Mouse (Mus musculus): ENCODE results near the gene Trp53bp1.

Gene Trp53bp1

GRCm38 (mm10) chr2:121271236-121271927 lies at the start of gene Trp53bp1:
Gene Trp53bp1, minus strand, starts transcription at chr2:121271407.
- DNase-seq, result peak; percentile 93

DNA sequence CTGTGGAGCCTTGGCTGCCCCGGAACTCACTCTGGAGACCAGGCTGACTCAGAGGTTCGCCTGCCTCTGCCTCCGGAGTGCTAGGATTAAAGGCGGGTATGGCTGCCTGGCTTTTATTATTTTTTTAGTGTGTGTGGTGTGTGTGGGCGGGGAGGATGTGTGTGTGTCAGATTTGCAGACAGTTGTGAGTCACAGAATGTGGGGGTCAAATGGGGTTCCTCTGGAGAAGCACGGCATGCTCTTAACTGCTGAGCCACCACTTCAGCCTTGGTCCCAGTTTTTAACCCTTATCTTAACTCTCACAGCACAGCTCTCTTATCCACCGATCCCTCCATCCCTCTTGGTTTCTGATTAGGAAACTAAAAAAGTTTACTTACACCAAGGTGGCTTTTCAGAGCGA lies 45.1 kb upstream of the Trp53bp1 start:
- DNase-seq, result no peak

GRCm38 (mm10) chr2:121308997-121309416 lies 37.8 kb upstream of the Trp53bp1 start:
- DNase-seq, result no peak

DNA sequence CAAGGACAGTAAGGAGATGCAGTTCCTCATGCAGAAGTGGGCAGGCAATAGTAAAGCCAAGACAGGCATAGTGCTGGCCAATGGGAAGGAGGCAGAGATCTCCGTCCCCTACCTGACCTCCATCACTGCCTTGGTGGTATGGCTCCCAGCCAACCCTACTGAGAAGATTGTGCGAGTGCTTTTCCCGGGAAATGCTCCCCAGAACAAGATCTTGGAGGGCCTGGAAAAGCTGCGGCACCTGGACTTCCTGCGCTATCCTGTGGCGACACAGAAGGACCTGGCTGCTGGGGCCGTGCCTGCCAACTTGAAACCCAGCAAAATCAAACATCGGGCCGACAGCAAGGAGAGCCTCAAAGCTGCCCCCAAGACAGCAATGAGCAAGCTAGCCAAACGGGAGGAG lies 28.8 kb upstream of the Trp53bp1 start:
- peak; percentile 77 for DNase-seq

DNA sequence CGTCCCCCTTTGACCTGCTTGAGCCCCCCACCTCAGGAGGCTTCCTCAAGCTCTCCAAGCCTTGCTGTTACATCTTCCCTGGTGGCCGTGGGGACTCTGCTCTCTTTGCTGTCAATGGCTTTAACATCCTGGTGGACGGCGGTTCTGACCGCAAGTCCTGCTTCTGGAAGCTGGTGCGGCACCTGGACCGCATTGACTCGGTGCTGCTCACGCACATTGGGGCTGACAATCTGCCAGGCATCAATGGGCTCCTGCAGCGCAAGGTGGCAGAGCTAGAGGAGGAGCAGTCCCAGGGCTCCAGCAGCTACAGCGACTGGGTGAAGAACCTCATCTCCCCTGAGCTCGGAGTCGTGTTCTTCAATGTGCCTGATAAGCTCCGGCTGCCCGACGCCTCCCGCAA lies 28.3 kb upstream of the Trp53bp1 start:
- peak; percentile 65 for DNase-seq

GRCm38 (mm10) chr2:121298131-121298530 lies 26.9 kb upstream of the Trp53bp1 start:
- DNase-seq, result peak; percentile 69

- peak; percentile 56 for DNase-seq
Observed at GRCm38 (mm10) chr2:121297701-121298100, 26.5 kb upstream of the Trp53bp1 start.

GRCm38 (mm10) chr2:121296754-121297231 lies 25.6 kb upstream of the Trp53bp1 start:
- DNase-seq, result peak; percentile 66

DNA sequence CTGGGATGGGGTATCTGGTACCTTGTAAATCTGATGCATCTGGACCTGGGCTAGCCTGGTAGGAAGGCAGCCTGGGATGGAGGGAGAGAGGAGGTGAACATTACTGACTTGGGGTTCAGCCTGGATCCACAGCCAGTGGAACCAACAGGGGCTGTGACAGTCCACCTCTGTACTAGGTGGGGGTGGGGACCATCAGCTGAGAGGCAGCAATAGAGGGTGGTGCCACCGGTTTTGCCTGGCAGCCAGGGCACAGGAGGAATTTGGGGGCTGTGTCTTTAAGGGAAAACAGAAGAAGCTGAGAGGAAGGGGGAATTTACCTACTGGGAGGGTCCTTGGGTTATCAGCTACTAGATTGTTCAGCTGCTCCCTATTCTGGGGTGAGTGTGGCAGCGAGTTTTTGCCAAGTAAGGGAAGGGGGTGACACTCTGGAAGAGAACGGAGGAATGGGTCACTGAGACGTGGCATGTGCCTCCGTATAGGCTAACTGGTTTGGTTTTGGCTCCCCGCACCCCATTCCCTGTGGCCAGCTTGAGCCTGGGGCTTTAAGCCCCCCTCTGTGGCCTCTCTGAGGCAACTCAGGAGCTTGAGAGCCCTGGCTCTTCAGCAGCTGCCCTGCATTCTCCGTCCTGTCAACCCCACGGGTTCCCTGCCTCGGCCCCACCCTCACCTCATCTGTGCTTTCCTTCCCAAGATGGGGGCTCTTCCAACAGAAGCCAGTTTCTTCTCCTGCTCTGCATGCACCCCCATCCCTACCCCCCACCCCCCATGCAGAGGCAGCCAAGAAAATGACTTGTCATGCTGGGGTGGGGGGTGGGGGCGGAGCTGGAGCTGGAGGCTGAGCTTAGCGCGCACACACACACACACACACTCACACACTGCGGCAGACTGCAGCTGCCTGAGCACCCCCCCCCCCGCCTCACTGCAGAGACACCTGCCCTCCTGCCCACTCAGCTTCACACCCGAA lies 24.7 kb upstream of the Trp53bp1 start:
- DNase-seq, result peak; percentile 81

GRCm38 (mm10) chr2:121294753-121295607 lies 23.8 kb upstream of the Trp53bp1 start:
- peak; percentile 84 for DNase-seq

DNA sequence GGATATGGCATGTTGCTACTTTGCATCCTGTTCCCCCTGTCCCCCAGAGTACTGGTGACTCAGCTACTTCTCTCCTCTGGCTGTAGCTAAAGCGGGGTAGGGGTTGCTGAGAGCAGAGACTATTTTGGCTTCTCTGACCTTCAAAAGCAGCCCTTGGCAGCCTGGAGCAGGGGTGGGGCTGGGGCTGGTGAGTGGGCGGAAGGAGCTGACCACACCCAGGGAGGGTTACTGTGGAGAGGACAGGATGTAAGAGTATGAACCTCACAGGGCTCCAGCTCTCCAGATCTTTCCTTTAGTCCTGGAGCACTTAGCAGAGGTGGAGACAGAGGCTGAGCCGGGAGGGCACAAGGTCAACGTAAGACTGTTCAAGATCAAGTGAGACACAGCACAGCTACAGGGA lies 23.0 kb upstream of the Trp53bp1 start:
- DNase-seq, result peak; percentile 80

GRCm38 (mm10) chr2:121292316-121293013 lies 21.3 kb upstream of the Trp53bp1 start:
- DNase-seq, result peak; percentile 26

- peak; percentile 58 for DNase-seq
Observed at GRCm38 (mm10) chr2:121289730-121290540, 18.7 kb upstream of the Trp53bp1 start.

DNA sequence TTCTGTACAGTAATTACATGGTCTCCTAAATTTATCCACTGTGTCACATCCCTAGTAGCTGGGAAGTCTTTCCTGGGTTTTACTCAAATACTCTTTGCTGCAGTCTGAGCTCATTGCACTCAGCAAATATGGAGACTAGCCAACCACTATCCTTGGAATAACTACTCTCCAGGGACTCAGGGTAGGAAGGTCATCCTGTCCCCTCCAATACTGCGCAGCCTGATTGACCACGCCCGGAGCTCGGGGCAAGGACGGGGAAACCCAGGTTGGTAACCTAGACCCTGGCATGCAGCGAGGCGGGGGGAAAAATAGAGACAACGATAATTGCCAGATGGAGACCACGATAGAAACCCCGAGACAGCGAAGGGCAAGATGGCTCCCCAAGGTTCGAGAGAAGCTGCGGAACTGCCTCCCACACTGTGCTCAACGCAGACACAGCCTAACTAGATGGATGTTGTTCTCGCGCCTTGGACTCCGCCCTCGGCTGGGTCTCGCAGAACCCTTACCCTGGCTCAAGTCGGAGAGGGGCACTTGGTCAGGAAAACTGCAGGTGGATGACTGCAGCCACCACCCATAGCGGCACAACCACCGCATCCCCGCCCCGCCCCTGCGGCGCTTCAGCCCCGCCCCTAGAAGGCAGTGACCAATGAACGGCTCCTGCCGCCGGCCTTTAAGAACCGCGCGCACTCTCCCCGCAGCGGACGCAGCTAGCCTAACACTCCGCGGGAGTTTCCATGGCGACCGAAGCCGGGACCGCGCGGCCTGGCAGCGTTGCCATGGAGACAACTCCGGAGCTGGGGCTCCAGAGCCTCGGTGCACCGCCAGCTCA lies 17.9 kb upstream of the Trp53bp1 start, which contains the start of gene Map1a:
Map1a (plus strand) TSS at position 700 of the 829 bp plus-strand sequence.
- peak; percentile 99 for DNase-seq

DNA sequence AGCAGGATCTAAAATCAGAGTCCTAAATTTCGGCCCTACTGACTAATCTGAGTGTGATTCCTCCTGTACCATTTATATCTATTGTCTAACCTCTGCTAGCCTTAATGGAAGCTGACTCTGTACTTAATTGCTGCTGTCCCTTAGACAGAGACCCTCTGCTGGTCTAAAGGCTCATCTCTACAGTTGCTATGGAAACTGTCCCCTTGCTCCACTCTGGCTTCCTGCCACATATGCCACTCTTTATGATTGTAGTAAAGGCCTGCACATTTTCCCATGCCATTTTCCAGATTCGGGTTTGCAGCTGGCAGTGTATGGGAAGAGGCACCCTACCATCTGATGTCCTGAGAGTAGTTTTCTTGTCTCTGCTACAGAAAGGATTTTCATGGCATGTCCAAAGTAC lies 16.6 kb upstream of the Trp53bp1 start:
- peak; percentile 28 for DNase-seq

- DNase-seq, result no peak
Observed at GRCm38 (mm10) chr2:121271928-121272516, 815 bp upstream of the Trp53bp1 start.

GRCm38 (mm10) chr2:121270521-121271235 lies 529 bp downstream of the Trp53bp1 start:
- DNase-seq, result no peak

GRCm38 (mm10) chr2:121268446-121268845 lies 2.8 kb downstream of the Trp53bp1 start:
- DNase-seq, result no peak

- DNase-seq, result no peak
Observed at GRCm38 (mm10) chr2:121249758-121250157, 21.4 kb downstream of the Trp53bp1 start.
